Mouse (Mus musculus) gastrocnemius, postnatal 36 days (tissue): ENCODE measurements at regions not wholly inside any gene's neighbourhood (a gene's known extent, or its start where the extent isn't known, plus 50 kb on each side); places are given as distances from the start of the nearest gene placed in this dataset.

Source experiments
- DNase-seq, 2 experiments: peaks; one replicate each; pipeline ENCODE4 v3.0.0; 2022
- intact Hi-C: fragments of 180-260 bp; cut with DNase I; formaldehyde crosslinking; loops from one replicate; pipeline ENCODE4 v1.15.1; 2025

DNA sequence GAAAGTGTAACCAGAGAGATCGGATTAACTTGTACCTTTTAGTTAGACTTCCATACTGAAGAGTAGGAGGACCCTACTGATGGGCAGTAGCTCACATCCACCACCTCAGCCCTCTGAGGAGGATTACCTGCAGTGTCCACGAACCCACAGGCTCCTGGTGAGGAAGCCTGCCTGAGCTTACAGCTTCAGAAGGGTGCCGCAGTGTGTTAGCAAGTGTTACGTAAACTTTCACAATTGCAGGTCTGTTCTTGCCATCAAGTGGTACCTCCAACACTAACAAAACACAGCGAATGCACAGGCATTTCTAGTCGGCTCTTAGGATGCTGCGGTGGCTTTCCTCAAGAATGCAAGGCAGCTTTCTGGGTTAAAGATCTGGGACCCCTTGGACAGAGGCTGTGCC is 192.4 kb upstream of the Mkln1 start:
- no peak for DNase-seq
- intact Hi-C loops, result no loop called here

DNA sequence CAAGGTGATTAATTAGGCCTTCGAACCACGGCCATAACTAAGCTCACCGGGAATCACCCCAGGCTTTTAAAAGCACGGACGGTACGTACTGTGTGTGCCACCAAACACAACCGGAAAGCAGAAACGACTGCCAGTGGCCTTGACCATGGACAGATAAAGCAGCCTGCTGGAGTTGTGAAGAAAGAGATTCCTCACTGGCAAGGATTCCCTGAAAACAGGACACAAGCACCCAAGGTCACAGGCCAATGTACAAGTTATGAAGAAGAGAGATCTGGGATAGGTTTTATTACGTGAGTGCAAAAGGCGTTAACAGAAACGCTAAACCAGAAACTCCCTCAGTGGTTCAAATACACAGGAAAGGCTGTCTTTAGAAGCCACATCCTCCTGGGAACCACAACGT is 191.3 kb upstream of the Mkln1 start:
- intact Hi-C loops, result no loop called here
- DNase-seq, result no peak

DNA sequence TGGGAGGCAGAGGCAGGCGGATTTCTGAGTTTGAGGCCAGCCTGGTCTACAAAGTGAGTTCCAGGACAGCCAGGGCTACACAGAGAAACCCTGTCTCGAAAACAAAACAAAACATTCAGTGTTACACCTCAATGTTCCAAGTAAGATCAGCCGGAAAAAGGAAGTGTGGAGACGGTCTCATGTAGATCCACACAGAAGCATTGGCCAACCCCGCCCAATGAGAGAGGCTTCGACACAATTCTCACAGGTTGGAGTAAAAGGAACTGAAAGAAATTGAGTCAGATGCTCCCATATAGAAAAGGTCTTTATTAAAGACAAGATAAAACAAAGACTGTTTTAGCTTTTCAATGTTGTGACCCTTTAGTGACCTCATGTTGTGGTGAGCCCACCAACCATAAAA is 190.3 kb upstream of the Mkln1 start:
- no peak for DNase-seq
- intact Hi-C loops, result no loop called here

DNA sequence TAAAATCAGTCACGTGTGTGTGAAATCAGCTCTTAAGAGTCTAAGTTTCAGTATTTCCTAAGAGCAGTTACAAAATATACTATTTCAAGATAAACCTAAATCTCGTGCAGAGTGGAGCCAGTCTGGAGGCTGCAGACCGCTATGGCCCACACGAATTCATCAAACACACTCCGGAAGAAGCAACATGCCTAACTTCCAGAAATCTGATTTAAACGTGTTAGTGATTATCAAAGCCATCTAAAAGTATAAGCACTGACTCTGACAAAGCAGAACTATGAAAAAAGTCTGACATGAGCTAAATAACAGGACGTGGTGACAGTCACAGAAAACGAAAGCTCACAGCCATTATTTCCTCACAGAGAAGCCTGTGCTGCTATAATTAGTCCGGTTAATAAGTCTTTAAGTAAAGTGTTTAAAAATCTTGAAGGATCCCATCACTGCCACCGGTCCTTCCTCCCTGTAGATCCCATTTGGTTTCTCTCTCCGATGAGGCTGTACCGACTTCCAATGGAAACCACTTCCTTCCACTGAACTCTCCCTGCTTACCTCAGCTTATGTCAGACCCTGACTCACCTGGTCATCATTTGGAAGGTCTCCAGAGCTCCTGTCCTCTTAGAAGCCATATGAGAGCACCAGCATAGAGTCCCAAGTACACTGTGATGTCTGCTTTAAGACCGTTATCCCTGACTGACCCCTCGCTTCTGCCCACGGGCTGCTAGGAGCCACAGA is 189.0 kb upstream of the Mkln1 start:
- intact Hi-C loops, result no loop called here
- no peak for DNase-seq

DNA sequence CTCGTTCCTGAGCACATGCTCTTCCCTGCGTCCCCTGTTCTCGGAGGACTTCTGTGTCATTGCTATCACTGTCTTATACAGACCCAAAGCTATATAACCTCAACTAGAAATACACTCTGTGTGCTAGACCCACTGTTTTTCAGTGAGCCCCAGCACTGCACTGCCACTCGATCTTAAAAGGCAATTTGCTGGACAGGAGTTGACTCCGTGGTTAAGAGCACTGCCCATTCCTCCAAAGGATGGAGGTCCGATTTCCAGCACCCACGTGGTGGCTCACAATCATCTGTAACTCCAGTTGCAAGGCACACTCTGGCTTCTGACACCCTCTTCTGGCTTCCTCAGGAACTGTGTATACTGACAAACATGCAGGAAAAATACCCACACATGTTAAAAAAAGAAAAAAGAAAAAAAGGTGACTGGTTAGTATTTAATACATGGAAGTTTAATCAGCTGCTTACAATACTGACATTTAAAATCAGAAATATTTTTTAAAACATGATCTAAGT is 188.3 kb upstream of the Mkln1 start:
- DNase-seq, result no peak

DNA sequence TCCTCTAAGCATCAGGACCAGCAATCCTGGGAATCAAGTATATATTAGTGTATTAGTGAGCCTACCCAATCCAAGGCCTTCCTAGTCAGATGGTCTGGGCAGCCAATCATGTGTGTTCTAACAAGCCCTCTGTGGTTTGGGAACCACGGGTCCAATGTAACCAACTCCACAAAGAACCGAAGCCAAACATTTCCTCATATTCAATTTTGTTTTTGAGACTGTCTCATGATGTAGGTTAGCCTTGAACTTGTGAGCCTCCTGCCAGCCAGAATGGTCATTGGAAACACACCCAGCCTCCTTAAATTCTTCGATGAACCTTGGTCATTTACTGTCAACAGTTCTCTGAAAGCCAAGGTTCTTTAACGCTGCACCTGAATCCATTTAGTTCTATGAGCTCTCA is 187.4 kb upstream of the Mkln1 start:
- intact Hi-C loops, result no loop called here
- DNase-seq, result no peak

More for the DNA sequence above, 188.3 kb upstream of the Mkln1 start:
- intact Hi-C loops, result no loop called here

DNA sequence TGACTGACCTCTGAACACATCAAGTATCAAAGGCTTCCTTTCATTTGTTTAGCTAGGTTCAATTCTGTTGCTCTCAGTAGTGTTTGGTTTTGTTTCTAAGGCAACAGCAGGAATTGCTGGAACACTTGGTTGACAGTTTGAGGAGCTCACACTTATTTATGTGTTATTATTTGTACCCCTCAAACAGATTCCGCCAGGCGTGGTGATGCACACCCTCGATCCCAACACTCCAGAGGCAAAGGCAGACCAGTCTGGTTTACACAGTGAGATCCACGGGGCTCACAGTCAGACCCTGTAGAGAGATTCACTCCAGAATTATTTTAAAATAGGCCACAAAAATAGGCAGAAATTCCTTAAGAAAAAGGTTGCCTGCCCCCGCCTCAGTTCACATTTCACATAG is 186.9 kb upstream of the Mkln1 start:
- intact Hi-C loops, result no loop called here
- no peak for DNase-seq

DNA sequence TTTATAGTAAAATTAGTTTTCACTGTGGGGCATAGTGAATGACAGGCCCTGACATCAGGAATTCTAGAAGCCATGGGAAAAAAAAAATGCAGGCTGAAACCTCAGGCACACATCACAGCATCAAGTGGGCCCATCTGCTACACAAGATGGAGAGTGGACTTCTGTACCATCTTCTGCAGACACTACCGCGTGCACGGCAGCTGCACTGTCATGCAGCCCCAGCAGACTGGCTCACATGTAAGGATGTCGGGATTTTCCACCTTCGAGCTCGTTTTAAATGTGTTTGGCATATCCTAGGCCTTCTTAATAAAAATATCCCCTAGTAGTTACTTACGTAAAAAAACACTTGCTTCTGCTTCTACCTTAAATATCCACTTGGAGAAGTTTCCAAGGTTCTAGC is 186.5 kb upstream of the Mkln1 start:
- intact Hi-C loops, result no loop called here
- no peak for DNase-seq

DNA sequence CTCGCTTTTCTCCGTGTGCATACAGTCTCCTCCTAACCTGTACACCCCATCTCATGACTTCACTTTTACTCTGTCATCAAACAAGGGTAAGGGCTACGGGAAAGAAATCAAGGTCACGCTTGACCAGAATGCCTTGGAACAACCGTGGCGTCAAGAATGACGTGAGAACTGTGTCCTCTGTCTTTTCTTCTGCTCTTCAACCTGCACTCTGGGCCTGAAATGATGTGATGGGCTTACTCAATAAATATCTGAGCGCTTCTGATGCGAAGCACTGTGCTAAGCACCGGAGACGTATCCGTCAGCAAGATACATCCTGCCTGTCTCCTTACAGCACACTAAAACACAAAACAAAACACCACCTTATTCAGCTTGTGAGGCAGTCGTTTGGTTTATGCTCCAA is 185.8 kb upstream of the Mkln1 start:
- no peak for DNase-seq
- intact Hi-C loops, result no loop called here

DNA sequence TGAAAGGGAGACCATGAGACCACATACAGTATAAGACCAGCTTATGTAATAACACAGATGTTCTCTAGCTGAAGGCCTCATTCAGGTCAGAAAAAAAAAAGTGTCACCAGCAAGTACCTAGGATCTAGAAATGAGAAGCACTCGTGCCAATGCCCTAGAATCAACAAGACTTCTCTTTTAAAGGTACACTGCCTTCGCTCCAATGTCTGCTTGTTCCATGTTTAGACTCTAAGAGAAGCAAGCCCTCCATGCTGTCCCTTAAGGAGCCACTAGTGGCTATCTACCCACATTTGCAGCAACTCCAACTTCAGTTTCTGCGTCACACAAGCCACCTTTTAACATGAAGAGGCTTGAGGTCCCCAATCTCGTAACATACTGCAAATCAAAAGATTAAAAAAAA is 185.4 kb upstream of the Mkln1 start:
- intact Hi-C loops, result no loop called here
- no peak for DNase-seq

DNA sequence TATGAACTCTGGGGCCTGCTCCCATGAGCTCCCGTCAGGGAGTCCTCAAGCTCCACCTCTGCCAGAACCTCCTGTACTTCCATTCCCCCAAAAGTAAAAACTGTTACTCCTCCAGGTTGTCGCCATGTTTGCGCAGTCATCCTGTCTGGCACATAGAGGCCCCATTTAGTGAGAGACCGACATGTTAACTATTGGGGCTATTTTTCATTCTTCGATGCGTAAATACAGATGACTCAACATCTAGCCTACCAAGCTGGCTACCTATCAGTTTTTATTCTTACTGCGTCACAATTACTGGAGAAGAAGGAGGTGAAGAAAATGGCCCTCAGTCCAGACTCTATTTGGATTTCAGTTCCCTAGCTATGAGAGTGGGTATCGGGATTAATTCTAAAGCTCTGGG is 182.9 kb upstream of the Mkln1 start:
- intact Hi-C loops, result loop anchor here (5.0 kb wide), 1 partner anchor 102 kb away; no protein-coding TSS in a partner anchor
- no peak for DNase-seq

DNA sequence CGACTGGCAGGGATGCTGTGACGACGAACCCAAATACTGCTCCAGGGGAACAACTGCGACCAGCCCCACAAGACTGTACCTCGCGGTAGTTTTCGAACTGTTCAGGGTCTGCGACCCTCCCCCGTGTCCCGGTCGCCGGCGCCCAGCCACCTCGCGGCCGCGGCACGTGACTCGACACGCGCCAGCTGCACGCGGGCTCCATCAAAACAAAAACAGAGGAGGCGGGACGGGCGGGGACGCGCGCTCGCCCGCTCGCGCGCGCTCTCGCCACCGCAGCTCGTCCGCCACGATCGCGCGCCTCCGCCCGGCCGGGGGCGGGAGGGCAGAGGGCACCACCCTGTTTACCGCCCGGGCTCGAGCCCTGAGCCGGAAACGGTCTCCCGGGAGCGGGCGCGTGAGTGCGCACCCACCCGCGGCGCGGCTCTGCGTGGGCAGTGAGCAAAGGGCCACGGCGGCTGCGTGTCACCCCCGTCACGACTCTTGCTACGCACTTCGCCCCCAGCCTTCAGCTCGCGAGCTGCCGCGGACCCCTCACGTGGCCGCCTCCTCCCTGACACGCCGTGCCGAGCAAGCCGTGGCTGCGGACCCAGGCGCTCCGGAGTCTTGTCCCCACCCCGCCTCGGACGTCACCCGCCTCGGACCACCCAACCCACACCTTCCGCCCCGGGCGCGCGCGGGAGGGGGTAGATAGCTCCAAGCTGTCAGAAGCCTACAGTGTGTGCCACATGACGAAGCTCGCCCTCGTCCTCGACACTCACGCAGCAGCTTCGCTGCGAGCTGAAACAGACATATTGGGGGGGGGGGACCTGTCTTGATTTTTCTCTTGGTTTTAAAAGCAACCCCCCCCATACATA is 182.1 kb upstream of the Mkln1 start:
- intact Hi-C loops, result loop anchor here (5.0 kb wide), 1 partner anchor 101 kb away; no protein-coding TSS in a partner anchor
- DNase-seq, result peak; percentile 90 to 93

DNA sequence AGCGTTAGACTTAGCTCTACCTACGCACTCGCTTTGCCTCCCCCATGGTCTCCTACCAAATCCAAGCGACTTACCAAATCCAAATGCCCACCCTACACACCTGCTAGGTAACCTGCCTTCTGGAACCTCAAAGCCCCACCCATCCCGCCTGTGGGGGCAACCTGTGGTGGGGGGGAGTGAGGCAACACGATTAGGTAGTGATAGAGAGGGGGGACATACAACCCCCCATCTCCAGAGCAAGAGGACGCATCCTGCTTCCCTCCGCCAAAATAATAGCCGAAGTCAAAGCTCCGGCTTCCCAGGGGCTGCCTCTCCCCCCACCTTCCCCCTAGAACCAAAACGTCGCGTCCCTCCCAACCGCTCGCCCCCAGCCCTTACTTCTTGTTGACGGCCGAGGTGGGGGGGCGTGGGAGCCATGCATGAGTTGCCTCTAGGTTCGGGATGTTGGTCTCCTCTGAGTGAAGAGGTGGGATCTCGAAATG is 181.4 kb upstream of the Mkln1 start:
- intact Hi-C loops, result loop anchor here (5.0 kb wide), 1 partner anchor 100 kb away; no protein-coding TSS in a partner anchor
- peak in 1 of 2 experiments; percentile 43 for DNase-seq

DNA sequence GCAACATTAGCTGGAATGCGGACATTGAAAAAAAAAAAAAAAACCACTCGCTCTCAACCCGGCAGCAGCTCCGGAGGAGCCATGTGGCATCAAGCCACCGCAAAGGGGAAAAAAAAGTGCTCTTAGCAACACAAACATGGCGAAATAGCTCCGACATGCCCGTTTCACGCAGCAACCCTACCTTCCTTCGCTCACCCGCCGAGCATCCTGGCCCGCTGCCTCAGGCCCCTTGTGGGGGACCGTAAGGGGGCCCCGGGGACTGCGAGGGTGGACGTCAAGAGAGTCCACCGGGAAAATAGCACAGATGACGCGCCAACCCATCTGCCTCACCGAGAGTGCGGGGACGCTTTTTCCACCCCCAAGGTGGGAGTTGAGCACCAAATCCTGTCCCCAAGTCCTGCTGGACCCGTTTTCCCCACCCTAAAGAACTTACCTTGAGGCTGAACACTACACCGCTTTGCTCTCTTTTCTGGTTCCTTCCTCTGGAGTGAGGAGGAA is 180.8 kb upstream of the Mkln1 start:
- intact Hi-C loops, result loop anchor here (5.0 kb wide), 1 partner anchor 100 kb away; no protein-coding TSS in a partner anchor
- DNase-seq, result peak; percentile 48 to 63

DNA sequence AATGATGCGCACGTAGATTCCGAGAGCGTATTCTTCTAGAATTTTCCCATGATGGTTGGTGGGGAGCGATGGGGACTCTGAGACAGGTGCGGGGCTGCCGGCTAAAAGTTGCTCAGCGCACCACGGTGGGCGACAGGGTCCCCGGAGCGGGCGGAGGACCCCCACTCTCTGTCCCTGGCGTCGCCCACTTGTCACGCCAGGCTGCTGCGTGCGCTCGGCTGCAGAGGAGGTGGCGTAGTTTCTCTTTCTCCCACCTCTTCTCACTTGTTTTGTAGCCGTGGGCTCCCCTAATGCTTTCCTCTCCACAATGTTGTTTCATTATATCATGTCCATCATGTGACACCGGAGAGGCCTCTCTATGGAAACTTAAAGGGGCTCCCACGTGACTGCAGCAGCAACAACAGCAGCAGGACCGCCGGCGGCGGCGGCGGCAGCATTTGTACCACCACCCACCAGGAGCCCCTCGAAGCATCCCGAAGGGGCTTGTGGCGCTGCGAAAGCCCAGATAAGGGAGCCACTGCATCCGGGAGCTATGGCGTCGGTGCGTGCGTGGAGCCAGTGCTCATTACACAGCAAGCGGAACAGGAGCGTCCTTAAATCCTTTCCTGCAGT is 180.3 kb upstream of the Mkln1 start:
- peak; percentile 32 to 60 for DNase-seq
- intact Hi-C loops, result loop anchor here (5.0 kb wide), 1 partner anchor 99 kb away; no protein-coding TSS in a partner anchor

DNA sequence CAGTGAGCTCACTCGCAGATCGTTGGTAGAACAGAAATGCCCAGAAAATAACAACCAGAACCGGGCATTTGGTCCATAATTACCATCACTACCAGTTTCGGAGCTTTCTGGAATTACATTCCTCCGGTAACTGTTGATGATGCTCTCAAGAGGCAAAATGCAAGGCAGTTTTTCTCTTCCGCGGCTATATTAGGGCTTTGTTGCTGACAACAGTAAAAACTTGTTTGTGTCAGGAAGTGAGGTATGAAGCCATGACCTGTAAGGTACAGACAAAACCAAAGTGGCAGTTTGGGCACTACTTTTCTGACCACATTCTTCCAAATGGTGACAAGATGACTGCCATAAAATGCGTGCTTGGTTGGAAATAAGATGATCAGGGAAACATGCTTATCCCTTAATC is 179.7 kb upstream of the Mkln1 start:
- intact Hi-C loops, result loop anchor here (5.0 kb wide), 1 partner anchor 98 kb away; no protein-coding TSS in a partner anchor

DNA sequence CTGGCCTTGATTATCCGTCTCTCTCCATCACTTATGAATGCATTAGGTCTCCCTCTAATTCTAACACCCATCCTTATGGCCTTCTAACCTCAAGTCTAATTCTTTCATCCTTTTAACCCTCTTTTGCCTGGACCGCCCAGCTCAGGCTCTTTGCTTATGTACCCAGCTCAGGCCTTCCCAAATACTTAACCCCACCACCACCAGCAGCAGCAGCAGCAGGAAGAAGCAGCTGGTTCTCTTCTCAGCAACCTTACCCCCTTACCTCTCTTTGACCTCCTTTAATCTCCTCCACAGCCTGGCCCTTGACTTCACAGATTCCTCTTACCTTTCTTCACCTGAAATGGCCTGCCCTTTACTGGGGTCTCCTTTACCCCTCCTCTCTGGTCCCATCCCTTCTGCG is 178.8 kb upstream of the Mkln1 start:
- DNase-seq, result no peak
- intact Hi-C loops, result loop anchor here (5.0 kb wide), 1 partner anchor 98 kb away; no protein-coding TSS in a partner anchor

More for the DNA sequence above, 179.7 kb upstream of the Mkln1 start:
- no peak for DNase-seq

DNA sequence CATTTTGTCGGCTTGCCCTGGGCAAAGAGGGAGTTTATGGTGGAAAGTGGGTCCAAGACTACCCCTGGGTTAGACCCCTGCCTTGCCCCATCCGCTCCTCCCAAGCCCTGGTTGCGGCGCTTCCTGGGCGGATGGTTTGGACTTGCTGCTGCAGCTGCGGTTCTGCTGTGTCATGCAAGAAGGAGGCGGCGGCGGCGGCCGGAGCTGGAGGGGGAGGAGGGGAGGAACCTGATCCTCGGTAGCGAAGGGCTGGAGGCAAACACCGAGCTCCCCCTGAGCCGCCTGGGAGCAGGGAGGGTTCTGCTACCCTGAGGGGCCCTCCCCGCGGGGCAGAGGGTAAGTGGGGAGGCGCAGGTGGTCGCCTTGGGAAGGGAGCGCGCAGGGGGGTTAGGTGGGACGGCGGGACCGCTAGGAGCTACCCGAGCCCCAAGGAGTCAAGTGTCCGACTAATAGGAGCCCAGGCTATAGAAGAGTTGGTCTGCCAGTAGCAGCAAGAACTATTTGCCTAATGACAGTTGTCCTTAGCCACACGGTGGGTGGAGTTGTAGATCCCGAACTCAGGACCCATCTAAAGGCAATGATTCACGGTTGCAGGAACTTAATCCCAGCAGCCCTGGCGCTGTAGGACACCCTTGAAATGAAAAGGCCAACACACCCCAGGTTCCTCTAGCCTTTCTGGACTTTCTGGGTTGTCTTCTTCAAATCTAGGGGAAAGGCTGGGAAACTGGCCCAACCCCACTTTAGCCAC is 178.2 kb upstream of the Mkln1 start:
- intact Hi-C loops, result no loop called here
- DNase-seq, result peak; percentile 76 to 81

DNA sequence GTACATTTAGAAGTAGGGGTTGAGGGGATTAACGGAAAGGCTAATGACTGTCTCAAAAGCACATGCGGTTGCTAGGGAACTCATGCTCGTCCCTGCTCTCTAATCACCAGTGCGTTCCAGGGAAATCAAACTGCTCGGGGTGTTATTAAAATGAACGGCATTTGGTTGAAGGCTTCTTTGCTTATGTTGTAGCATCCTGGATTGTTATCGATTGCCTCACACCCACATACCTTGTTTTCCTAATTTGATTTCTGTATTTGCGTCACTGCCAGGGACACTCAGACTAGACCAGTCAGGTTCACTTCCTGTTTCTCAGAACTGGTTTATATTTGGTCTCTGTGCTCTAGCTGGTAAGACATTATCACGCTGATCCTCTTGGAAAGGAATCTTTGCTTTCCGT is 177.0 kb upstream of the Mkln1 start:
- no peak for DNase-seq
- intact Hi-C loops, result no loop called here
